In genomic region chr2:153610426-153611240, GRCm38 (mm10) we compare ENCODE assay signal across 8 mouse cellular contexts. TPM values are rescaled to one million over a fixed set of nuclear protein-coding genes. Genes with fewer than 3 reads are reported as not detected.
DNase-seq lines count a peak whose midpoint lies in the region; ATAC-seq and TF ChIP-seq lines count a peak whose summit lies in the region.

No protein-coding gene starts in this region.

- no peak for TF ChIP-seq CTCF in intestine, postnatal 0 days (IDR thresholded peaks at IDR 0.05; ENCODE audit: low read depth)

- DNase-seq in intestine, embryonic 14.5 days (ENCODE audit: low spot score) = no peak
- peak; percentile 13 for DNase-seq in adrenal gland, adult 8-10 months
- peak; percentile 54 for DNase-seq in limb, embryonic 11.5 days (ENCODE audit: low spot score)
- DNase-seq in neural tube, embryonic 11.5 days (ENCODE audit: low spot score) = peak; percentile 46
- no peak for DNase-seq in thymus, postnatal 0 days (ENCODE audit: low spot score)
- DNase-seq in B cell, adult 2 months = no peak

- H3K4me1 ChIP-seq in intestine, embryonic 14.5 days (replicated peaks; ENCODE audit: control insufficient read depth, insufficient read depth, low read length) = 0 out of 2 replicates have a peak, but pooled peaks cover 6% of the 10 kb centered on the region
- peaks cover 7% of the 10 kb centered on the region; the same call in 1 of the 2 replicates for H3K4me1 ChIP-seq in intestine, postnatal 0 days (replicated peaks; ENCODE audit: control insufficient read depth, insufficient read depth, low read length)
- H3K4me1 ChIP-seq in forebrain, embryonic 12.5 days = peaks cover 28% of the 10 kb centered on the region
- H3K4me1 ChIP-seq in limb, embryonic 11.5 days (ENCODE audit: control insufficient read depth, insufficient read depth, low read length) = peaks cover 3% of the 10 kb centered on the region; the same call in 1 of the 2 replicates
- H3K4me1 ChIP-seq in neural tube, embryonic 11.5 days (ENCODE audit: control insufficient read depth, insufficient read depth, low read length) = peaks cover 7% of the 10 kb centered on the region; the same call in 1 of the 2 replicates

- H3K9ac ChIP-seq in intestine, embryonic 14.5 days (ENCODE audit: low read length) = 0 out of 2 replicates have a peak overlapping the region, but pooled peaks have one; percentile 15
- H3K9ac ChIP-seq in intestine, postnatal 0 days (ENCODE audit: low read depth, low read length) = no peak overlapping the region
- H3K9ac ChIP-seq in forebrain, embryonic 12.5 days = peak overlapping the region; percentile 36; the same call in 1 of the 2 replicates
- peak overlapping the region; percentile 52; the same call in 1 of the 2 replicates for H3K9ac ChIP-seq in limb, embryonic 11.5 days (ENCODE audit: low read length)
- peak overlapping the region; percentile 52 for H3K9ac ChIP-seq in neural tube, embryonic 11.5 days (ENCODE audit: low read length)

- H3K9me3 ChIP-seq in intestine, embryonic 14.5 days (ENCODE audit: control insufficient read depth, low read length) = no peaks in the 10 kb centered on the region
- no peaks in the 10 kb centered on the region for H3K9me3 ChIP-seq in intestine, postnatal 0 days (ENCODE audit: control insufficient read depth)
- H3K9me3 ChIP-seq in forebrain, embryonic 12.5 days = no peaks in the 10 kb centered on the region
- no peaks in the 10 kb centered on the region for H3K9me3 ChIP-seq in limb, embryonic 11.5 days (ENCODE audit: control insufficient read depth, low read length)
- H3K9me3 ChIP-seq in neural tube, embryonic 11.5 days (ENCODE audit: control insufficient read depth, low read length) = no peaks in the 10 kb centered on the region

- H3K4me3 ChIP-seq in intestine, embryonic 14.5 days (ENCODE audit: low read depth, low read length) = no peak overlapping the region
- no peak overlapping the region for H3K4me3 ChIP-seq in intestine, postnatal 0 days (ENCODE audit: low read depth, low read length)
- H3K4me3 ChIP-seq in forebrain, embryonic 12.5 days (replicated peaks) = no peak overlapping the region
- no peak overlapping the region for H3K4me3 ChIP-seq in limb, embryonic 11.5 days (ENCODE audit: low read depth, low read length)
- no peak overlapping the region for H3K4me3 ChIP-seq in neural tube, embryonic 11.5 days (ENCODE audit: low read depth, low read length)

- no peak overlapping the region for H3K4me2 ChIP-seq in intestine, embryonic 14.5 days (ENCODE audit: low read length)
- H3K4me2 ChIP-seq in intestine, postnatal 0 days (replicated peaks; ENCODE audit: low read depth) = no peak overlapping the region
- no peak overlapping the region for H3K4me2 ChIP-seq in forebrain, embryonic 12.5 days
- H3K4me2 ChIP-seq in limb, embryonic 11.5 days (ENCODE audit: low read depth, severe bottlenecking) = no peak overlapping the region
- H3K4me2 ChIP-seq in neural tube, embryonic 11.5 days (ENCODE audit: low read depth) = no peak overlapping the region

- peak overlapping the region; percentile 58 for H3K27ac ChIP-seq in intestine, embryonic 14.5 days (ENCODE audit: low read depth)
- no peak overlapping the region; the same call in 1 of the 2 replicates for H3K27ac ChIP-seq in intestine, postnatal 0 days (ENCODE audit: low read depth, low read length)
- H3K27ac ChIP-seq in forebrain, embryonic 12.5 days = peak overlapping the region; percentile 81
- peak overlapping the region; percentile 25; the same call in 1 of the 2 replicates for H3K27ac ChIP-seq in limb, embryonic 11.5 days (replicated peaks; ENCODE audit: low read depth, low read length)
- peak overlapping the region; percentile 68 for H3K27ac ChIP-seq in neural tube, embryonic 11.5 days (ENCODE audit: low read depth, low read length)

- no peaks in the 10 kb centered on the region for H3K27me3 ChIP-seq in intestine, embryonic 14.5 days (replicated peaks; ENCODE audit: control insufficient read depth, insufficient read depth, low read length)
- H3K27me3 ChIP-seq in intestine, postnatal 0 days (replicated peaks; ENCODE audit: control insufficient read depth, insufficient read depth, low read length) = no peaks in the 10 kb centered on the region
- H3K27me3 ChIP-seq in forebrain, embryonic 12.5 days = no peaks in the 10 kb centered on the region
- H3K27me3 ChIP-seq in limb, embryonic 11.5 days (ENCODE audit: control insufficient read depth, insufficient read depth, low read length) = no peaks in the 10 kb centered on the region
- no peaks in the 10 kb centered on the region for H3K27me3 ChIP-seq in neural tube, embryonic 11.5 days (ENCODE audit: control insufficient read depth, insufficient read depth, low read length)

- 0 out of 2 replicates have a peak, but pooled peaks have one; percentile 24 for ATAC-seq in intestine, embryonic 14.5 days (replicated peaks; ENCODE audit: low FRiP score, low TSS enrichment, low read depth)
- ATAC-seq in intestine, postnatal 0 days = no peak
- peak; percentile 66 for ATAC-seq in forebrain, embryonic 12.5 days (ENCODE audit: low FRiP score)
- ATAC-seq in limb, embryonic 11.5 days (ENCODE audit: insufficient number of reproducible peaks, low FRiP score, low TSS enrichment, low read depth) = 0 out of 2 replicates have a peak, but pooled peaks have one; percentile 17
- ATAC-seq in neural tube, embryonic 11.5 days (ENCODE audit: insufficient read depth, low FRiP score, low TSS enrichment) = peak; percentile 22; the same call in 1 of the 2 replicates

- H3K36me3 ChIP-seq in intestine, embryonic 14.5 days (ENCODE audit: control insufficient read depth, insufficient read depth, low read length) = 0 out of 2 replicates have a peak, but pooled peaks cover 4% of the 10 kb centered on the region
- peaks cover 6% of the 10 kb centered on the region; the same call in 1 of the 2 replicates for H3K36me3 ChIP-seq in intestine, postnatal 0 days (ENCODE audit: control insufficient read depth, insufficient read depth)
- peaks cover 4% of the 10 kb centered on the region; the same call in 1 of the 2 replicates for H3K36me3 ChIP-seq in forebrain, embryonic 12.5 days (replicated peaks)
- H3K36me3 ChIP-seq in limb, embryonic 11.5 days (ENCODE audit: control insufficient read depth, insufficient read depth, low read length) = peaks cover 3% of the 10 kb centered on the region; the same call in 1 of the 2 replicates
- no peaks in the 10 kb centered on the region for H3K36me3 ChIP-seq in neural tube, embryonic 11.5 days (ENCODE audit: control insufficient read depth, insufficient read depth, low read length)

- WGBS in intestine, embryonic 14.5 days = 30% methylated on average over 13 of the region's 14 CpGs
- 42% methylated on average over 14 of the region's 14 CpGs for WGBS in intestine, postnatal 0 days
- 12% methylated on average over 14 of the region's 14 CpGs for WGBS in forebrain, embryonic 12.5 days
- 20% methylated on average over 14 of the region's 14 CpGs for WGBS in limb, embryonic 11.5 days
- 17% methylated on average over 14 of the region's 14 CpGs for WGBS in neural tube, embryonic 11.5 days

RNA-seq across cellular contexts. Expression of gene Commd7, which starts 21.9 kb away (rescaled TPM):
- polyA plus RNA-seq in intestine, embryonic 14.5 days (2014; fragmentation: Nextera tagmentation; extraction: Ambion mirVana) = 67.0 and 76.6 TPM in 2 replicates
- 74.8 and 84.7 TPM in 2 replicates for polyA plus RNA-seq in intestine, postnatal 0 days (2015; fragmentation: Nextera tagmentation; extraction: Ambion mirVana)
- 10 to 100 TPM; 39.0 to 48.0 (median 45.0) TPM for total RNA-seq in adrenal gland, adult 8-10 months (2022)
- 67.3 and 68.6 TPM in 2 replicates for polyA plus RNA-seq in forebrain, embryonic 12.5 days (2016; fragmentation: Nextera tagmentation; extraction: Ambion mirVana)
- polyA plus RNA-seq in limb, embryonic 11.5 days (2014; fragmentation: Nextera tagmentation; extraction: Ambion mirVana) = 63.7 and 67.4 TPM in 2 replicates
- 64.6 and 68.9 TPM in 2 replicates for polyA plus RNA-seq in neural tube, embryonic 11.5 days (2014; fragmentation: Nextera tagmentation; extraction: Ambion mirVana)
- 88.5 and 89.0 TPM in 2 replicates for polyA plus RNA-seq in thymus, postnatal 0 days (2015; fragmentation: Nextera tagmentation; extraction: Ambion mirVana)

RNA-seq across cellular contexts. Expression of gene Dnmt3b, which starts 38.6 kb away (rescaled TPM):
- 10.9 and 12.6 TPM in 2 replicates for polyA plus RNA-seq in intestine, embryonic 14.5 days (2014; fragmentation: Nextera tagmentation; extraction: Ambion mirVana)
- polyA plus RNA-seq in intestine, postnatal 0 days (2015; fragmentation: Nextera tagmentation; extraction: Ambion mirVana) = 2.9 and 3.0 TPM in 2 replicates
- total RNA-seq in adrenal gland, adult 8-10 months (2022) = 1 to 10 TPM; 2.1 to 3.9 (median 2.8) TPM
- 9.2 and 10.7 TPM in 2 replicates for polyA plus RNA-seq in forebrain, embryonic 12.5 days (2016; fragmentation: Nextera tagmentation; extraction: Ambion mirVana)
- 20.3 and 22.0 TPM in 2 replicates for polyA plus RNA-seq in limb, embryonic 11.5 days (2014; fragmentation: Nextera tagmentation; extraction: Ambion mirVana)
- 11.0 and 13.3 TPM in 2 replicates for polyA plus RNA-seq in neural tube, embryonic 11.5 days (2014; fragmentation: Nextera tagmentation; extraction: Ambion mirVana)
- 17.9 and 19.3 TPM in 2 replicates for polyA plus RNA-seq in thymus, postnatal 0 days (2015; fragmentation: Nextera tagmentation; extraction: Ambion mirVana)

Comparison
In these comparisons a context has a peak if more than half of its experiments do, and no peak if none do; other contexts are left out.
1. DNase-seq: peak in adrenal gland, adult 8-10 months (single experiment), limb, embryonic 11.5 days (single experiment) and neural tube, embryonic 11.5 days (single experiment); none in intestine, embryonic 14.5 days (single experiment), thymus, postnatal 0 days (single experiment) and B cell, adult 2 months (0 of 2).